Mouse (Mus musculus): ENCODE data around the gene Dcaf5. TPM values are rescaled to one million over a fixed set of nuclear protein-coding genes. Genes with fewer than 3 reads are reported as not detected.

Gene Dcaf5
- polyA plus RNA-seq, 1 experiment = 12.5 TPM

DNA sequence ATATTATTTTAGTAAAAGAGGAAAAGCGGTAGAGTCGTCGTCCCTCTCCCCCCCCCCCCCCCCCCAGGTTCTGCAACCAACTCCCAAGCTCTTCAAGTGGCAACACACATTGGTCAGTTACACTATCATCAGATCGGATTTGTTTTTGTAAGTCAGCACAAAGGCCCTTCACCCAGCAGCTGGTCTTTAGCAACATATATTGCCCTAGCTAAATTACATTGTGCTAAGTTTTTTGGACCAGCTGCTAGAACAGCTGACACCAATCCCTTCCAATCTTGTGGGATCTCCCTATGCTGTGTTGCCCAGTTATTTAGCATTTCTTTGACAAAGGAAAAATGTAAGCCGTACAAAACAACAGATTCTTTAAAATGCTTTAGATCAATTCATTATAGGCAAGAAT lies 21.6 kb upstream of the Dcaf5 start:
- no peaks in the 10 kb centered on the region for H3K4me1 ChIP-seq (ENCODE audit: control insufficient read depth, insufficient read depth, low read length)
- TF ChIP-seq POLR2A (IDR thresholded peaks at IDR 0.05; ENCODE audit: borderline replicate concordance, control insufficient read depth, low read depth, low read length) = no peak
- TF ChIP-seq CTCF (IDR thresholded peaks at IDR 0.05; ENCODE audit: control insufficient read depth, insufficient read depth, low read length) = no peak
- no peak overlapping the region for H3K4me3 ChIP-seq (replicated peaks; ENCODE audit: control insufficient read depth, low read depth, low read length)
- H3K27ac ChIP-seq (ENCODE audit: control insufficient read depth, insufficient read depth, low read depth, low read length, poor library complexity) = no peak overlapping the region
- whole genome bisulfite sequencing = 75% methylated on average over 5 of the region's 5 CpGs

- WGBS = 87% methylated on average over 1 of the region's 1 CpGs
- no peak overlapping the region for H3K27ac ChIP-seq (ENCODE audit: control insufficient read depth, insufficient read depth, low read depth, low read length, poor library complexity)
- no peak overlapping the region for H3K4me3 ChIP-seq (replicated peaks; ENCODE audit: control insufficient read depth, low read depth, low read length)
- H3K4me1 ChIP-seq (ENCODE audit: control insufficient read depth, insufficient read depth, low read length) = no peaks in the 10 kb centered on the region
- no peak for TF ChIP-seq POLR2A (IDR thresholded peaks at IDR 0.05; ENCODE audit: borderline replicate concordance, control insufficient read depth, low read depth, low read length)
- TF ChIP-seq CTCF (IDR thresholded peaks at IDR 0.05; ENCODE audit: control insufficient read depth, insufficient read depth, low read length) = no peak
These were observed 17.1 kb upstream of the Dcaf5 start for GRCm38 (mm10) chr12:80453506-80453905.

GRCm38 (mm10) chr12:80444525-80445109 lies 8.2 kb upstream of the Dcaf5 start:
- H3K4me1 ChIP-seq (ENCODE audit: control insufficient read depth, insufficient read depth, low read length) = no peaks in the 10 kb centered on the region
- no peak for TF ChIP-seq CTCF (IDR thresholded peaks at IDR 0.05; ENCODE audit: control insufficient read depth, insufficient read depth, low read length)
- TF ChIP-seq POLR2A (IDR thresholded peaks at IDR 0.05; ENCODE audit: borderline replicate concordance, control insufficient read depth, low read depth, low read length) = no peak
- no peak overlapping the region for H3K27ac ChIP-seq (ENCODE audit: control insufficient read depth, insufficient read depth, low read depth, low read length, poor library complexity)
- H3K4me3 ChIP-seq (replicated peaks; ENCODE audit: control insufficient read depth, low read depth, low read length) = no peak overlapping the region
- WGBS = 79% methylated on average over 9 of the region's 9 CpGs

GRCm38 (mm10) chr12:80440957-80441356 lies 4.6 kb upstream of the Dcaf5 start:
- TF ChIP-seq CTCF (IDR thresholded peaks at IDR 0.05; ENCODE audit: control insufficient read depth, insufficient read depth, low read length) (no peak), POLR2A (IDR thresholded peaks at IDR 0.05; ENCODE audit: borderline replicate concordance, control insufficient read depth, low read depth, low read length) (no peak)
- no peak overlapping the region for H3K27ac ChIP-seq (ENCODE audit: control insufficient read depth, insufficient read depth, low read depth, low read length, poor library complexity)
- 79% methylated on average over 2 of the region's 2 CpGs for WGBS
- no peaks in the 10 kb centered on the region for H3K4me1 ChIP-seq (ENCODE audit: control insufficient read depth, insufficient read depth, low read length)
- H3K4me3 ChIP-seq (replicated peaks; ENCODE audit: control insufficient read depth, low read depth, low read length) = no peak overlapping the region

DNA sequence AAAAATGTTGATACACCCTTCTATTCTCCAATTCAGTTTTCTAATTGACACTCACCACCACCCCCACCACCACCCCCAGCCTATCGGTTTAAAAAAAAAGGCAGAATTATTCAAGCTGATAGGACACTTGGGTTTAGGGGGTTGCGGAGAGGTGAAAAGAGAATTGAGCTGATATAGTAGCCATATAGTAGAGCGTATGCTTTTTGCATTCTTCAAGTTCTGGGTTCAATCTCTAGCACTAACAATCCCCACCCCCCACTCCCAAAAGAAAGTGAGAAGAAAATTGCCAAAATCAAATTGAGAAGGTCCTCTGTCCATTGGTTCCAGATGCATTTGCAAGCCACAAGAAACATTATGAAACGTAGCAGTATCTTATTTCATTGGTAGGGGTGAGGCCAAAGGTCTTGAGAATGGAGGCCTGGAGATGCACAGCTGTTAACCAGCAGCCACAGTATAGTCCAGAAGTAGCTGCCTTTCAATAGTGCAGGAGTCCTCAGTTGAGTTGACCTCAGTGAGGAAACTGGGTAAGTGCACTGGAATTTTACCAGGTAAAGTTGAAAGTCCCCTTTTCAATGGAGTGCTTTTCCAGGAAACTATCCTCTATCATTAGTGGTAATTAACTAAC lies 762 bp upstream of the Dcaf5 start:
- Histone ChIP-seq H3K27ac (ENCODE audit: control insufficient read depth, insufficient read depth, low read depth, low read length, poor library complexity) (peak overlapping the region; percentile 90; the same call in 1 of the 2 replicates), H3K4me3 (replicated peaks; ENCODE audit: control insufficient read depth, low read depth, low read length) (no peak overlapping the region), H3K4me1 (ENCODE audit: control insufficient read depth, insufficient read depth, low read length) (no peaks in the 10 kb centered on the region; the same call in 1 of the 2 replicates)
- TF ChIP-seq CTCF (IDR thresholded peaks at IDR 0.05; ENCODE audit: control insufficient read depth, insufficient read depth, low read length) (no peak), POLR2A (IDR thresholded peaks at IDR 0.05; ENCODE audit: borderline replicate concordance, control insufficient read depth, low read depth, low read length) (no peak)
- 53% methylated on average over 4 of the region's 4 CpGs for WGBS

GRCm38 (mm10) chr12:80435887-80436286 lies 514 bp downstream of the Dcaf5 start:
- TF ChIP-seq CTCF (IDR thresholded peaks at IDR 0.05; ENCODE audit: control insufficient read depth, insufficient read depth, low read length) (no peak), POLR2A (IDR thresholded peaks at IDR 0.05; ENCODE audit: borderline replicate concordance, control insufficient read depth, low read depth, low read length) (no peak)

DNA sequence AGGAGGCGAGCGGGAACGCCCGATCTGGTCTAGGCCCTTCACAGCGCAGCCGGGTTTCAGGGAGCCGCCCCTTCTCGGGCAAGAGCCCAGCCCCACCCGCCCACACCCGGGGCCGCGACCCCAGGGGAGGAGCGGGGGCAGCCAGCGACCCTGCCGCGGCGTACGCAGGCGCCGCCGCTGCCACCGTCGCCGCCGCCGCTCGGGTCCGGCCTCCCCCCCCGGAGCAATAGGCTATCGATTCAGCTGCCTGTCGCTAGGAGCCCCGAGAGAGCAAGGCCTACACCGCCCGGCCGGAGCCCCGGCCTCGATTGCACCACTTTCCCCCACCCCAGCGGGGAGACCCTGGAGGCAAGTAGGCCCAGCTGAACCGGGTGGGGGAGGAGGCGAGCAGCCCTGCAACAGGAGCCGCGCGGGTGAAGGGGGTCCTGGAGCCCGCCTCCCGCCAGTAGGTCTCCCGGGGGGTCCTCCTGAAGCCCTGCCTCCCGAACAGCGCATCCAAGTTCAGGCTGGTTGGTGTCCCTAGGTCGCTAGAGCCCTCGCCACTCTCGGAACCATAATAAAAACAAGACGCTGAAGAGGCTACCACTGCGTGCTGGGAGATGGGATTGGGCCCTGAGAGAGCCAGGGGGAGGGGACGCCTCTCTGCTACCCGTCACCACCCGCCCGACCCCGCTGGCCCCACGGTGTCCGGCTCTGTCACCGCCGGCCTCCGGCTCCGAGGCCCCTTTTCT lies 1.3 kb downstream of the Dcaf5 start:
- under 1% methylated on average over 61 of the region's 64 CpGs for WGBS
- no peak for TF ChIP-seq CTCF (IDR thresholded peaks at IDR 0.05; ENCODE audit: control insufficient read depth, insufficient read depth, low read length)
- peak; percentile 32; the same call in 1 of the 2 replicates for TF ChIP-seq POLR2A (IDR thresholded peaks at IDR 0.05; ENCODE audit: borderline replicate concordance, control insufficient read depth, low read depth, low read length)
- Histone ChIP-seq H3K27ac (ENCODE audit: control insufficient read depth, insufficient read depth, low read depth, low read length, poor library complexity) (peak overlapping the region; percentile 69), H3K4me1 (ENCODE audit: control insufficient read depth, insufficient read depth, low read length) (no peaks in the 10 kb centered on the region; the same call in 1 of the 2 replicates), H3K4me3 (replicated peaks; ENCODE audit: control insufficient read depth, low read depth, low read length) (peak overlapping the region; percentile 83)

More at GRCm38 (mm10) chr12:80435887-80436286, 514 bp downstream of the Dcaf5 start:
- H3K27ac ChIP-seq (ENCODE audit: control insufficient read depth, insufficient read depth, low read depth, low read length, poor library complexity) = peak overlapping the region; percentile 90
- no peaks in the 10 kb centered on the region; the same call in 1 of the 2 replicates for H3K4me1 ChIP-seq (ENCODE audit: control insufficient read depth, insufficient read depth, low read length)
- H3K4me3 ChIP-seq (replicated peaks; ENCODE audit: control insufficient read depth, low read depth, low read length) = peak overlapping the region; percentile 83
- 0% methylated on average over 10 of the region's 10 CpGs for WGBS

DNA sequence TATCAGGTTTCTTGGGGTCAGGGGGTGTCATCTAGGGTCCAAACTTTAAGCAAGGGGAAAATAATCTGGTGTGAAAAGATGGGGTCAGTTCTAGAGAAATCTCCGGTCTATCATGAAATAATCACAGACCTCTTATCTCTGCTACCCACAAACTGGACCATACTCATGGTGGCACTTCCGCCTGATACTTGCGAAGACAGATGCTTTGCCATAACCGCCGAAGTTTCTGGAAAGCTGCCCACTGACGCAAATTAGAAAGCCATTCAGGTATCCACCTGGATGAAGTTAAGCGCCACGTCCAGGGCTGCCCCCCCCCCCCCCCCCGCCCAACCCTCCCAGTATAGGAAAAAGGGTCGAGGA lies 1.8 kb downstream of the Dcaf5 start:
- Histone ChIP-seq H3K4me1 (ENCODE audit: control insufficient read depth, insufficient read depth, low read length) (no peaks in the 10 kb centered on the region; the same call in 1 of the 2 replicates), H3K4me3 (replicated peaks; ENCODE audit: control insufficient read depth, low read depth, low read length) (peak overlapping the region; percentile 83), H3K27ac (ENCODE audit: control insufficient read depth, insufficient read depth, low read depth, low read length, poor library complexity) (no peak overlapping the region)
- under 1% methylated on average over 9 of the region's 10 CpGs for WGBS
- TF ChIP-seq CTCF (IDR thresholded peaks at IDR 0.05; ENCODE audit: control insufficient read depth, insufficient read depth, low read length) (no peak), POLR2A (IDR thresholded peaks at IDR 0.05; ENCODE audit: borderline replicate concordance, control insufficient read depth, low read depth, low read length) (no peak)

All from bone marrow, adult 2 months (tissue).